18 mouse cellular contexts compared by ENCODE assay signal in genomic region chr10:121282436-121282835, GRCm38 (mm10).
DNase-seq lines count a peak whose midpoint lies in the region; ATAC-seq and TF ChIP-seq lines count a peak whose summit lies in the region.
"Had no signal": no experiment of that assay in that cellular context is flagged by ENCODE, and none has a peak within 500 bp of the region (broad histone marks: within the 10 kb centered on the region; RNA-seq: fewer than 3 reads in every experiment).

No protein-coding gene starts in this region.

- no peaks in the 10 kb centered on the region for H3K9me3 ChIP-seq in CH12.LX (replicated peaks; ENCODE audit: low read length)
- H3K9me3 ChIP-seq: embryonic facial prominence, embryonic 15.5 days; forebrain, embryonic 12.5 days; heart, embryonic 15.5 days; hindbrain, embryonic 15.5 days; limb, embryonic 10.5 days; liver, embryonic 12.5 days; lung, embryonic 15.5 days had no signal

- no peak for TF ChIP-seq CTCF in CH12.LX (conservative IDR thresholded peaks at IDR 0.05 in 1 of 2, IDR thresholded peaks at IDR 0.05 in 1 of 2; ENCODE audit: low read depth in 2 of 2, low read length in 2 of 2)

- no peak overlapping the region for H3K27ac ChIP-seq in CH12.LX (ENCODE audit: insufficient read depth, low read depth)
- H3K27ac ChIP-seq: embryonic facial prominence, embryonic 15.5 days; forebrain, embryonic 12.5 days; heart, embryonic 15.5 days; hindbrain, embryonic 15.5 days; limb, embryonic 10.5 days; liver, embryonic 12.5 days; lung, embryonic 15.5 days had no signal

- TF ChIP-seq EP300 in CH12.LX (IDR thresholded peaks at IDR 0.05; ENCODE audit: low read length) = no peak

- no peaks in the 10 kb centered on the region for H3K36me3 ChIP-seq in CH12.LX (replicated peaks in 1 of 2; ENCODE audit: control insufficient read depth in 1 of 2, insufficient read depth in 1 of 2, low read length in 1 of 2)
- H3K36me3 ChIP-seq: embryonic facial prominence, embryonic 15.5 days; heart, embryonic 15.5 days; limb, embryonic 10.5 days; liver, embryonic 12.5 days; lung, embryonic 15.5 days had no signal

- peak; percentile 68 to 80 for ATAC-seq in hematopoietic stem cell, adult 5-6 weeks (replicated peaks in 1 of 2; ENCODE audit: insufficient read depth in 1 of 2, low FRiP score in 2 of 2, low TSS enrichment in 1 of 2, low read depth in 1 of 2, poor library complexity in 2 of 2, severe bottlenecking in 2 of 2)
- ATAC-seq: Patski had no signal

- no peak for TF ChIP-seq POLR2A in CH12.LX (IDR thresholded peaks at IDR 0.05; ENCODE audit: low read depth, low read length)

- no peaks in the 10 kb centered on the region for H3K4me1 ChIP-seq in CH12.LX (ENCODE audit: control insufficient read depth in 1 of 2, insufficient read depth in 2 of 2)
- H3K4me1 ChIP-seq: forebrain, embryonic 12.5 days; heart, embryonic 15.5 days; hindbrain, embryonic 15.5 days; liver, embryonic 12.5 days; lung, embryonic 15.5 days had no signal

- H3K27me3 ChIP-seq in CH12.LX (replicated peaks) = peaks cover 7% of the 10 kb centered on the region
- H3K27me3 ChIP-seq: embryonic facial prominence, embryonic 15.5 days; heart, embryonic 15.5 days; hindbrain, embryonic 15.5 days; lung, embryonic 15.5 days; Patski had no signal

- in situ Hi-C loops in CH12.LX (cut with MboI; ENCODE audit: low pct_ligation_motif_present, low pct_unique_long_range_greater_than_20kb, low sequenced_read_pairs) = no loop called here

- TF ChIP-seq RAD21 in CH12.LX (IDR thresholded peaks at IDR 0.05; ENCODE audit: low read depth, low read length) = no peak

- H3K4me3 ChIP-seq in CH12.LX (replicated peaks in 1 of 3; ENCODE audit: low read depth in 2 of 3, low read length in 2 of 3, poor library complexity in 1 of 3) = no peak overlapping the region
- H3K4me3 ChIP-seq: embryonic facial prominence, embryonic 15.5 days; forebrain, embryonic 12.5 days; heart, embryonic 15.5 days; hindbrain, embryonic 15.5 days; limb, embryonic 10.5 days; liver, embryonic 12.5 days; lung, embryonic 15.5 days had no signal

- H3K79me2 ChIP-seq in CH12.LX (replicated peaks; ENCODE audit: control insufficient read depth, extremely low read depth, insufficient read depth, poor library complexity, severe bottlenecking) = no peaks in the 10 kb centered on the region

- H3K4me2 ChIP-seq in CH12.LX (ENCODE audit: insufficient read depth, low read depth, poor library complexity, severe bottlenecking) = no peak overlapping the region
- H3K4me2 ChIP-seq: embryonic facial prominence, embryonic 15.5 days; forebrain, embryonic 12.5 days; heart, embryonic 15.5 days; hindbrain, embryonic 15.5 days; liver, embryonic 12.5 days; lung, embryonic 15.5 days had no signal

- peak; percentile 45 to 58 for DNase-seq in kidney, postnatal 4 days
- DNase-seq in kidney, postnatal 25 days = no peak
- DNase-seq in CH12.LX (ENCODE audit: extremely low read depth) = no peak
- peak; percentile 48 for DNase-seq in thymus, postnatal 25 days
- no peak for DNase-seq in gastrocnemius, adult 8-10 months (ENCODE audit: low spot score in 2 of 2)
- no peak for DNase-seq in urinary bladder, postnatal 25 days (ENCODE audit: low spot score)
- DNase-seq: cerebellum, adult 11-12 months; heart, adult 11 months; spleen, adult 18-20 months had no signal

- dilution Hi-C loops in CH12.LX (cut with MboI; ENCODE audit: extremely low pct_ligation_motif_present, extremely low pct_unique_long_range_greater_than_20kb, low sequenced_read_pairs) = no loop called here

- H3K9ac ChIP-seq in CH12.LX (ENCODE audit: insufficient read depth, low read depth) = no peak overlapping the region
- H3K9ac ChIP-seq: embryonic facial prominence, embryonic 15.5 days; forebrain, embryonic 12.5 days; heart, embryonic 15.5 days; hindbrain, embryonic 15.5 days; liver, embryonic 12.5 days; lung, embryonic 15.5 days had no signal

TF ChIP-seq in CH12.LX, 34 proteins besides CTCF, POLR2A, EP300 and RAD21:
- TF ChIP-seq BHLHE40 (IDR thresholded peaks at IDR 0.05; ENCODE audit: low read depth, low read length) (0 out of 2 replicates have a peak, but pooled peaks have one; percentile 17), ZKSCAN1 (IDR thresholded peaks at IDR 0.05; ENCODE audit: borderline replicate concordance, low read depth, low read length) (no peak)

Comparison
In these comparisons a context has a peak if more than half of its experiments do, and no peak if none do; other contexts are left out.
1. DNase-seq: peak in kidney, postnatal 4 days (2 of 2) and thymus, postnatal 25 days (single experiment); none in kidney, postnatal 25 days (0 of 2), CH12.LX (single experiment), gastrocnemius, adult 8-10 months (0 of 2) and urinary bladder, postnatal 25 days (single experiment).